ENCODE assay signal across 9 mouse cellular contexts in genomic region chr6:91678506-91679094, GRCm38 (mm10). TPM values are rescaled to one million over a fixed set of nuclear protein-coding genes. Genes with fewer than 3 reads are reported as not detected.
DNase-seq lines count a peak whose midpoint lies in the region; ATAC-seq and TF ChIP-seq lines count a peak whose summit lies in the region.
"Had no signal": no experiment of that assay in that cellular context is flagged by ENCODE, and none has a peak within 500 bp of the region (broad histone marks: within the 10 kb centered on the region; RNA-seq: fewer than 3 reads in every experiment).

No protein-coding gene starts in this region.

- H3K36me3 ChIP-seq in midbrain, embryonic 10.5 days: no peaks in the 10 kb centered on the region
- H3K36me3 ChIP-seq in midbrain, embryonic 13.5 days: no peaks in the 10 kb centered on the region
- H3K36me3 ChIP-seq: hindbrain, embryonic 15.5 days had no signal

- peak overlapping the region; percentile 50 for H3K4me3 ChIP-seq in gastrocnemius, adult 2 months
- no peak overlapping the region for H3K4me3 ChIP-seq in midbrain, embryonic 10.5 days
- no peak overlapping the region for H3K4me3 ChIP-seq in midbrain, embryonic 13.5 days (replicated peaks)
- H3K4me3 ChIP-seq in olfactory bulb, adult 2 months (ENCODE audit: insufficient read depth, low read depth, low read length): no peak overlapping the region; the same call in 1 of the 2 replicates
- H3K4me3 ChIP-seq: hindbrain, embryonic 15.5 days had no signal

- H3K4me1 ChIP-seq in midbrain, embryonic 10.5 days: peaks cover 26% of the 10 kb centered on the region
- peaks cover 11% of the 10 kb centered on the region; the same call in 1 of the 2 replicates for H3K4me1 ChIP-seq in midbrain, embryonic 13.5 days (replicated peaks)
- H3K4me1 ChIP-seq in olfactory bulb, adult 2 months (ENCODE audit: control insufficient read depth, insufficient read depth, low read length): peaks cover 15% of the 10 kb centered on the region

- no peak for TF ChIP-seq POLR2A in olfactory bulb, adult 2 months (IDR thresholded peaks at IDR 0.05; ENCODE audit: insufficient read depth, low read depth, low read length)

- no peak for ATAC-seq in midbrain, embryonic 13.5 days

- H3K27ac ChIP-seq in gastrocnemius, adult 2 months: peak overlapping the region; percentile 58
- H3K27ac ChIP-seq in midbrain, embryonic 10.5 days (replicated peaks): 0 out of 2 replicates have a peak overlapping the region, but pooled peaks have one; percentile 10
- no peak overlapping the region for H3K27ac ChIP-seq in midbrain, embryonic 13.5 days
- peak overlapping the region; percentile 1; the same call in 1 of the 2 replicates for H3K27ac ChIP-seq in olfactory bulb, adult 2 months (ENCODE audit: insufficient read depth, low read depth, low read length)
- H3K27ac ChIP-seq: hindbrain, embryonic 15.5 days had no signal

- TF ChIP-seq CTCF in gastrocnemius, adult 2 months (IDR thresholded peaks at IDR 0.05): no peak
- no peak for TF ChIP-seq CTCF in olfactory bulb, adult 2 months (IDR thresholded peaks at IDR 0.05; ENCODE audit: insufficient read depth, low read depth, low read length)

- H3K27me3 ChIP-seq in midbrain, embryonic 10.5 days (ENCODE audit: low read depth, poor library complexity, severe bottlenecking): no peaks in the 10 kb centered on the region
- H3K27me3 ChIP-seq in midbrain, embryonic 13.5 days: no peaks in the 10 kb centered on the region
- H3K27me3 ChIP-seq: hindbrain, embryonic 15.5 days had no signal

- no peak overlapping the region for H3K9ac ChIP-seq in midbrain, embryonic 13.5 days (replicated peaks)
- H3K9ac ChIP-seq: hindbrain, embryonic 15.5 days had no signal

- no peaks in the 10 kb centered on the region for H3K9me3 ChIP-seq in midbrain, embryonic 10.5 days (replicated peaks)
- no peaks in the 10 kb centered on the region for H3K9me3 ChIP-seq in midbrain, embryonic 13.5 days
- H3K9me3 ChIP-seq: hindbrain, embryonic 15.5 days had no signal

- 62% methylated on average over 12 of the region's 12 CpGs for WGBS in midbrain, embryonic 10.5 days
- whole genome bisulfite sequencing in midbrain, embryonic 13.5 days: 57% methylated on average over 12 of the region's 12 CpGs
- WGBS in olfactory bulb, adult 2 months: 44% methylated on average over 12 of the region's 12 CpGs

- H3K4me2 ChIP-seq in midbrain, embryonic 13.5 days (replicated peaks): no peak overlapping the region
- H3K4me2 ChIP-seq: hindbrain, embryonic 15.5 days had no signal

- intact Hi-C loops in gastrocnemius, adult 2 months (cut with DNase I): no loop called here

- no peak for DNase-seq in gastrocnemius, adult 2 months
- no peak for DNase-seq in gastrocnemius, postnatal 25 days
- DNase-seq in midbrain, embryonic 10.5 days (ENCODE audit: low spot score): no peak
- peak; percentile 29 for DNase-seq in heart, postnatal 4 days
- DNase-seq in cerebellum, adult 8-10 months: no peak
- DNase-seq in embryo, embryonic 9.5 days (ENCODE audit: extremely low spot score): no peak

RNA-seq across cellular contexts. Expression of gene Slc6a6, which starts 5.3 kb away (rescaled TPM):
- total RNA-seq in gastrocnemius, adult 2 months (2021): 10 to 100 TPM; 67.0 to 91.9 TPM
- total RNA-seq in gastrocnemius, postnatal 25 days (2021): 10 to 100 TPM; 52.1 to 57.8 TPM
- polyA plus RNA-seq in midbrain, embryonic 10.5 days (2016; fragmentation: Nextera tagmentation; extraction: Ambion mirVana): 49.5 and 63.7 TPM in 2 replicates
- 84.4 and 89.8 TPM in 2 replicates for polyA plus RNA-seq in midbrain, embryonic 13.5 days (2015; fragmentation: Nextera tagmentation; extraction: Ambion mirVana)
- total RNA-seq in heart, postnatal 4 days (2021): 100 to 1,000 TPM; 142 to 158 TPM
- polyA plus RNA-seq in olfactory bulb, adult 2 months (2012; ENCODE audit: insufficient read depth, insufficient read length, low replicate concordance, missing spikeins): 322 TPM in 1 of 2 replicates, not detected in the other
